Mouse (Mus musculus): ENCODE measurements around the gene Ctbp2.
A peak's percentile ranks its signal among the peaks of the same experiment; 100 is the strongest.

Ctbp2 gene

GRCm38 (mm10) chr7:133014631-133015030 is 109.5 kb downstream of the Ctbp2 start:
- no peak for TF ChIP-seq GATA4 (IDR thresholded peaks at IDR 0.05; ENCODE audit: insufficient replicate concordance, low read length)

DNA sequence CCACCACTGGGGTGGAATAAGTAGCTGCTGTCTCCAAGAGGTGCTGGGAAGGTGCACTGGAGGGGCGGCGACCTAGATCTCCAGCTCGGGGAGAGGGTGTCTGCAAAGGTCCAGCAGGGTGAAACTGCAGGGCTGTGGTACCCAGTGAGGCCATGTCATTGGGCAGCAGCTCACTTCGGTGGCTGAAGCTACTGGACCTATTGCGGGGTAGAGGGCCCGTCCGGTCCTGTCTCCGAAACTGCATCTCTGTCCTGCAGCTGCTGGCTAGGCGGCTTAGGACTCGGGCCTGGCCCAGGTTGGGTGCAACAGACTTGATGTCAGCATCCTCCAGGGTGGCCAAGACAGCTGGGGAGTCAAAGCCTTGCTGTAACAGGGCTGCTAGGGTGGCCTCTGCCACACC is 110.2 kb downstream of the Ctbp2 start:
- TF ChIP-seq GATA4 (IDR thresholded peaks at IDR 0.05; ENCODE audit: insufficient replicate concordance, low read length), result no peak

- TF ChIP-seq GATA4 (IDR thresholded peaks at IDR 0.05; ENCODE audit: insufficient replicate concordance, low read length), result peak; percentile 72; the same call in 1 of the 2 replicates
Measured at GRCm38 (mm10) chr7:133012637-133013366, 111.4 kb downstream of the Ctbp2 start.

DNA sequence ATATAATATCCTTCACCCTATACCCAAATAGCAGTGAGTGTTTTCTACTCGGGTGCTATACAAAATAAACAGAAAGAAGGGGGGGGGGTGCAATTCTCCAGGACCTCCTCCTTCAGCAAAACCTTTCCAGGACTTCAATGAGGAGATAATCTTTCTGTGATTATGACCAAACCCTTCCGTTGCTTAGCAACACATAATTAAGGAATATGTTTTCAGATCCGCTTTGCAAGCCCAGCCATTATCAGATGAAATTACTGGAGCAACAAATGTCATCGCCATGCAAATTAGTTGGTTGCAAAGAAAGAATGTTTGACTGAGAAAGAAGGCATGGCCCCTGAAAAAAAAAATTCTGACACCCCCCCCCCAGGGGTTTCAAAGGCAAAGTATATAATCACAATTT is 112.5 kb downstream of the Ctbp2 start:
- no peak for TF ChIP-seq GATA4 (IDR thresholded peaks at IDR 0.05; ENCODE audit: insufficient replicate concordance, low read length)

GRCm38 (mm10) chr7:133011191-133011590 is 113.0 kb downstream of the Ctbp2 start:
- TF ChIP-seq GATA4 (IDR thresholded peaks at IDR 0.05; ENCODE audit: insufficient replicate concordance, low read length), result no peak

GRCm38 (mm10) chr7:133010477-133010876 is 113.7 kb downstream of the Ctbp2 start:
- TF ChIP-seq GATA4 (IDR thresholded peaks at IDR 0.05; ENCODE audit: insufficient replicate concordance, low read length), result no peak

DNA sequence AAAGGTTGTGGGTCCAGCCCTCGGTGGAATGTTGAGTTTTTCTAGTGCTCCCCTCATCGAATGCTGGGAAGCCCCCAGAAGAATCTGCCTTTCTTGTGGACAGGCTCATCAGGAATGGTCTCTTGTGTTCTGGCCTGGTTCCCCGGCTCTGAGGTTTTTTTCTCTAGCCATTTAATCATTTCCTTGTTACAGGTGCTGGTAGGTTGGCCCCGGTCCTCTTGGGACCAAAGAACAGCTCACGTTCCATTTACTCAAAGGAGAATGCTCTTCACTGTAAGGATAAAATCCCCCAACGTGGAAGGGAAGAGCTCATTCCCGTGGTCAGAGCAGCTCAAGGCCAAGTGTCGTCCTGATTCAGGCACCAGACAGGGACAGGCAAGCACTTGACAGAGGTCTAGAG is 114.5 kb downstream of the Ctbp2 start:
- TF ChIP-seq GATA4 (IDR thresholded peaks at IDR 0.05; ENCODE audit: insufficient replicate concordance, low read length), result no peak

DNA sequence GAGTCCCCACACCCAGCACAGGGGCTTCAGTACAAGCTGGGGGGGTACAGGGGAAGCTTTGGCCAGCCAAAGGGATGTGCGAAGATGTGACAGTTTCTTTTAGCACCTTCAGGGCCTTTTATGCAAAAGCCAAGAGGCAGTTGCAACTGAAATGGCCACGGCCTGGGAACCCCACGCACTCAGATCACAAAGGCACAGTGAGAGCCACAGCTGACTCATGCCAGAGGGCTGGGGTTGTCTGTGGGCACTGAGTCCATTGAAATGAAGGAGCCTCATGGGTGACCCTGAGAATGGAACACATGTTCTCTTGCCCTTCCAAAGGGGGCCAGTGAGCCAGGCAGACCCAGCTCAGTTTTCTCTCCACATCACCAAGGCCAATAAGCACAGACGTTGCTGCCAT is 115.5 kb downstream of the Ctbp2 start:
- TF ChIP-seq GATA4 (IDR thresholded peaks at IDR 0.05; ENCODE audit: insufficient replicate concordance, low read length), result no peak

GRCm38 (mm10) chr7:133007343-133007742 is 116.8 kb downstream of the Ctbp2 start:
- TF ChIP-seq GATA4 (IDR thresholded peaks at IDR 0.05; ENCODE audit: insufficient replicate concordance, low read length), result no peak

GRCm38 (mm10) chr7:133005772-133006171 is 118.4 kb downstream of the Ctbp2 start:
- TF ChIP-seq GATA4 (IDR thresholded peaks at IDR 0.05; ENCODE audit: insufficient replicate concordance, low read length), result no peak

- TF ChIP-seq GATA4 (IDR thresholded peaks at IDR 0.05; ENCODE audit: insufficient replicate concordance, low read length), result no peak
Measured at GRCm38 (mm10) chr7:133003421-133003820, 120.7 kb downstream of the Ctbp2 start.

GRCm38 (mm10) chr7:133002271-133002670 is 121.9 kb downstream of the Ctbp2 start:
- no peak for TF ChIP-seq GATA4 (IDR thresholded peaks at IDR 0.05; ENCODE audit: insufficient replicate concordance, low read length)

DNA sequence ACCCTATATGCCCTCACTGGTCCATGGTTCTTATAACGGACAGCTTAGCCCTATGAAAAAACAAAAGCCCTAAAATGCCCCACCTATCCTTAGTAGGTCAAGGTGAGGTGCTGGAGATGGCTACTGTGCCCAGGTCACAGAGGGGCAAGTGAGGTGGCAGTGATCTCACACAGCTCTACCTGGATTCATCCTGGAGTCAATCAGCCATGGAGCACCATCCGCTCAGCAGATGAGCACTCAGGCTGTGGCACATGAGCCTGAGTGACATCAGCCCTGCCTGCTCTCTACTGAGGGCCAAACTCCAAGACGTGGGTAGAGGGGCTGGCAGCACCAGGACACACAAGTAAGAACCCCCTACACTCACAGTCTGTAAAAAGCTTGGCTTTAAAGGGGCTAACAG is 122.8 kb downstream of the Ctbp2 start:
- no peak for TF ChIP-seq GATA4 (IDR thresholded peaks at IDR 0.05; ENCODE audit: insufficient replicate concordance, low read length)

DNA sequence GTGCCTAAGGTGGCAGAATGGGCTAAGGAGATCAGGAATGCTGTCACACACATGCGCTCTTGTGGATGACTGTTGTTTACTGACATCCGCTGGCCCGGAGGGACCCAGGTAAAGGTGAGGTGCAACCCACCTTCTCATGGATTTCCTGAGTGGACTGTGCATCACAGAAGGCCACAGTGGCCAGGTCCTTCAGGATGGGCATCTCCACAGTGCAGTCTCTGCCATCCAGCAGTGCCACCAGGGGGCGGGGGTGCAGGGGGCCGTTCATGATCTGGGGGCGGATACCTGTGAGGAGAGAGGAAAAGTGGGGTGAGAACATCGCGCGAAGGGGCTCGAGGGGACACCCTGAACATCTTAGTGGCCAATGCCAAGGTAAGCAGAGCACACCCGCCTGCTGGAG is 125.1 kb downstream of the Ctbp2 start:
- TF ChIP-seq GATA4 (IDR thresholded peaks at IDR 0.05; ENCODE audit: insufficient replicate concordance, low read length), result no peak

DNA sequence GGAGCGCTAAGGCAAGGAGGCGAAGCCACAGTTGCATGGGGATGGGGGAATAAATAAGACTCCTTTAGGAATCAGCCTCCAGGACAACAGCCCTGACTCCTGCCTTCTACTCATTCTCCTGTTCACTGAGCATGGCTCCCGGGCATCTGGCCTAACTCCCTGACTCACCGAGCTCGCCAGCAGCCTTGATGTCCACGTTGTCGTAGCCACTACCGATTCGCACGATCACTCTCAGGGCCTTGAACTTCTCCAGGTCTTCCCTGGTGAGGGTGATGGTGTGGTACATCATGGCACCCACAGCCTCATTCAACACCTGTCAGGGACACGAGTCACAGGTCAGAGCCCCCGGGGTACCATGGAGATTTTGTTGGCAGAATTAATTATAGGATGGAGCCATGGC is 125.5 kb downstream of the Ctbp2 start:
- no peak for TF ChIP-seq GATA4 (IDR thresholded peaks at IDR 0.05; ENCODE audit: insufficient replicate concordance, low read length)

GRCm38 (mm10) chr7:132996391-132996790 is 127.8 kb downstream of the Ctbp2 start:
- TF ChIP-seq GATA4 (IDR thresholded peaks at IDR 0.05; ENCODE audit: insufficient replicate concordance, low read length), result no peak

GRCm38 (mm10) chr7:132994628-132995191 is 129.4 kb downstream of the Ctbp2 start:
- no peak for TF ChIP-seq GATA4 (IDR thresholded peaks at IDR 0.05; ENCODE audit: insufficient replicate concordance, low read length)

All from liver, adult (tissue).